Mouse (Mus musculus) testis, adult 2 months (tissue): ENCODE results near the gene Dirc2. TPM values are rescaled to one million over a fixed set of nuclear protein-coding genes. Genes with fewer than 3 reads are reported as not detected.

Experiments used
- H3K27ac ChIP-seq: fragments of 200-500 bp; 2 replicates; pipeline ENCODE4 v1.5.1; 2012; ENCODE audit warnings: low read depth, low read length; ENCODE audit not compliant: control insufficient read depth, insufficient read depth
- H3K27me3 ChIP-seq: fragments of 200-500 bp; 2 replicates; pipeline ENCODE4 v1.6.1; 2012; ENCODE audit warnings: mild to moderate bottlenecking, low read length, moderate library complexity; ENCODE audit not compliant: control insufficient read depth, insufficient read depth
- H3K36me3 ChIP-seq: fragments of 200-500 bp; 2 replicates; pipeline ENCODE4 v1.6.1; 2012; ENCODE audit warnings: mild to moderate bottlenecking, low read length; ENCODE audit not compliant: control insufficient read depth, insufficient read depth
- H3K4me1 ChIP-seq: fragments of 200-500 bp; 2 replicates; pipeline ENCODE4 v1.6.1; 2012; ENCODE audit warnings: low read length; ENCODE audit not compliant: control insufficient read depth, insufficient read depth
- H3K4me3 ChIP-seq: fragments of 200-500 bp; 2 replicates; pipeline ENCODE4 v1.5.1; 2012; ENCODE audit warnings: low read depth, mild to moderate bottlenecking, low read length, moderate library complexity, mixed read lengths; ENCODE audit not compliant: control insufficient read depth
- CTCF ChIP-seq: fragments of 200-500 bp; IDR thresholded peaks from 2 replicates; pipeline ENCODE4 v1.5.1; 2012; ENCODE audit warnings: low read depth, mild to moderate bottlenecking, inconsistent platforms, low read length, moderate library complexity; ENCODE audit not compliant: control insufficient read depth, insufficient read depth, insufficient replicate concordance
- POLR2A ChIP-seq: fragments of 200-500 bp; IDR thresholded peaks from 2 replicates; pipeline ENCODE4 v1.6.1; 2012; ENCODE audit warnings: low read depth, mild to moderate bottlenecking, inconsistent platforms, low read length, moderate library complexity; ENCODE audit not compliant: control insufficient read depth
- polyA plus RNA-seq: library from polyadenylated mRNA; depleted of rRNA; stranded (reverse); fragments of >200 nt; gene quantifications from 2 replicates; pipeline ENCODE4 v1.2.3, GENCODE M21; 2012

Dirc2 gene
- polyA plus RNA-seq, 1 experiment = 3.5 TPM

DNA sequence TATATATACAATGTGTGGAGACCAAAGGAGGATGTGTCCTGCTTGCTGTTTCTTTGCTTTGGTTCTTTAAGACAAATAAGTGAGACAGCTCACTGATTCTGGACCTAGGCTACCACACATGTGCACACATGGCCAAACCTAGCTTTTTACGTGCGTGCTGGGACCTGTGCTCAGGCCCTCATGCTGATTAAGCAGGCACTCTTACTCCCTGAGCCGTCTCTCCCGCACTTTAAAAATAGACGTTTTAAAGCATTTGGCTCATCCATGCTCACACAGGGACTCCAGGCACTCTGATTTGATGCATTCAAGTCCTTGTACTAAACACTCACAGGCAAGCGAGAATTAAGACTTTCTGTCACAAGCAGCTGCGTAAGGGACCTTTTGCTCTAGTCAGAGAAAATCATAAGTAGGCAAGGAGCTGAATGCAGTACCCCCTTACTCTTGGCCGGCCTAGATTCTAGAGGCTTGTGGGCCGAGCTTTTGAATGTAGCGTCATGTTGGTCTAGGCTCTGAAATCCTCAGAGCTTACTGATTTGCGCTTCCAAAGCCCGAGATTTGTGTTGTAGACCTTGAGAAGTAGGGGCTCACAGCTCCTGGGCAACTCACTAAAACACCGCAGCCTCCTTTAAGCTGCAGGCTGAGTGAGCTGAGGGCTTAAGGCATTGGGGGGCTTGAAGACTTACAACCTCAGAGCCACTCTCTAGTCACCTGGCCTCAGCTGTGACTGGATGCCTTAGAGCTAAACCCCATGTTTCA lies 13.5 kb upstream of the Dirc2 start:
- no peak for TF ChIP-seq CTCF
- no peaks in the 10 kb centered on the region for H3K27me3 ChIP-seq

DNA sequence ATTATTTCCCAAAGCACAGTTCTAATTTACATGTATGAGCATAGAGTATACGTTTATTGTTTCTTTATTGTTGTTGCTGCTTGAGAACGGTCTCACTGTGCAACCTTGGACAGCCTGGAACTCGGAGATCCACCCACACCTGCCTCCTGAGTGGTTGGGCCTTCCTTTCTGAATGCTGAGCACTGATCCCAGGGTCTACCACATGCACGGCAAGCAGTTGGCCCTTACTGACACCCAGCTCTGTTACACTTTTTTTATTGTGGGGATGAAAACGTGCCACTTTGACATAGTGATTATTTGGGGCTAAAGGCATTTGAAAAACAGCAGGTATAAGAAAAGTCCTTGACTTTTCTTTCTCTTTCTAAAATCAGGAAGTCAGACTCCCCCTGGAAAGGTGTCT lies 12.5 kb upstream of the Dirc2 start:
- no peaks in the 10 kb centered on the region for H3K36me3 ChIP-seq
- H3K4me1 ChIP-seq = no peaks in the 10 kb centered on the region
- TF ChIP-seq CTCF (no peak), POLR2A (no peak)
- no peak overlapping the region for H3K27ac ChIP-seq
- H3K27me3 ChIP-seq = no peaks in the 10 kb centered on the region
- H3K4me3 ChIP-seq = no peak overlapping the region

More for the DNA sequence above, 13.5 kb upstream of the Dirc2 start:
- Histone ChIP-seq H3K4me3 (no peak overlapping the region), H3K27ac (no peak overlapping the region), H3K4me1 (no peaks in the 10 kb centered on the region), H3K36me3 (no peaks in the 10 kb centered on the region)

DNA sequence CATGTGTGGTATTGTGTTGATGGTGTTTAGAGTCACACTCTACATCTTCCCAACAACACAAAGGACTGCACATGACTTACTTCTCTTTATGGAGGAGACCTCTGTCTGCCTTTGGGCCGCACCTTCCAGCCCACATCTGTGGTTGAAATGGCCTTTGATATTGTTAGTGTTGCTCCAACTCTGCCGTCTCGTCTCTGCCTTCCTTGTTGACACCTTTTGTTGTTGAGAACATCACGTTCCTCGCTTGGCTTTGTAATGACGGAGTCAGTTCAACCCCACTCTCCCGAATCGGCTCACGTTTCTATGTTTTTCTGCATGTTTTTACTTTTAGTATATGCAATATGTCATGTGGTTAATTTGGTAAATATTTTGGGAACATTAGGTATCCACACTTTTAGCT lies 11.9 kb upstream of the Dirc2 start:
- Histone ChIP-seq H3K4me3 (no peak overlapping the region), H3K36me3 (no peaks in the 10 kb centered on the region), H3K27me3 (no peaks in the 10 kb centered on the region), H3K4me1 (no peaks in the 10 kb centered on the region), H3K27ac (no peak overlapping the region)
- TF ChIP-seq POLR2A = no peak
- TF ChIP-seq CTCF = no peak

DNA sequence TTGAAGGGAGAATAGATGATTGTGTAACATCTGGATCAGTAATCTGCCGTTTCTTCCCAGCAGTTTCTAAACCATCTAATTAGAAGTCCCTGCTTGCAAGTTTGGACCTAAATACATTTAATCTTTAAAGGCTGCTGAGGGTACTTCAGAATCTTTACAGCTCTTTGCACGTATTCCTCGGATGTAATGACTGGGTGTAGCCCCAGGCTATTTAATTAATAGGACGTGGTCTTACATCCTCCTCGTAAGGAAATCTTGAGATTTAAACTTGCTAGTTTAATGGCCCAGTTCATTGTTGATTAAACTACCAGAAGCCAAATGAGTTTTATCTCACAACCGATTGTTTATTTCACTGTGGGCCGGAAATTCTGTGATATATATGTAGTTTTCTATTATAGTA lies 10.5 kb upstream of the Dirc2 start:
- H3K4me1 ChIP-seq = no peaks in the 10 kb centered on the region
- TF ChIP-seq CTCF = no peak
- no peak for TF ChIP-seq POLR2A
- H3K27ac ChIP-seq = no peak overlapping the region
- no peak overlapping the region for H3K4me3 ChIP-seq
- no peaks in the 10 kb centered on the region for H3K36me3 ChIP-seq
- H3K27me3 ChIP-seq = no peaks in the 10 kb centered on the region

DNA sequence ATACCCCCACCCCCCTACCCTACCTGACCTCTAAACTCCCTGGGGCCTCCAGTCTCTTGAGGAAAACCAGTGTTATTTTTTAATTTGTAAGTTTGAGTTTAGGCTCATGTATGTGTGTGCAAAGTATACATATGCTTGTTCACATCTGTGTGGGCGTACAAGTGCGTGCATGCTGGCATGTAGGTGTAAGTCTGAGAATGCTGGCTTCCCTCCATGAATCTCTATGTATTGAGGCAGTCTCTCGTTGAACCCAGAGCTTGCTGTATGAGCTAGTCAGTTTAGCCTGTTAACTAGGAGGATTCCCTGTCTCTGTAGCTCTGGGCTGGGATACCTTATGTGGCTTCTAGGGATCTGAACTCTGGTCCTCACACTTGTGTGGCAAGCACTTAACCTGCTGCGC lies 8.6 kb upstream of the Dirc2 start:
- H3K4me3 ChIP-seq = no peak overlapping the region
- H3K4me1 ChIP-seq = no peaks in the 10 kb centered on the region
- H3K36me3 ChIP-seq = no peaks in the 10 kb centered on the region
- H3K27ac ChIP-seq = no peak overlapping the region
- TF ChIP-seq POLR2A (no peak), CTCF (no peak)
- no peaks in the 10 kb centered on the region for H3K27me3 ChIP-seq

DNA sequence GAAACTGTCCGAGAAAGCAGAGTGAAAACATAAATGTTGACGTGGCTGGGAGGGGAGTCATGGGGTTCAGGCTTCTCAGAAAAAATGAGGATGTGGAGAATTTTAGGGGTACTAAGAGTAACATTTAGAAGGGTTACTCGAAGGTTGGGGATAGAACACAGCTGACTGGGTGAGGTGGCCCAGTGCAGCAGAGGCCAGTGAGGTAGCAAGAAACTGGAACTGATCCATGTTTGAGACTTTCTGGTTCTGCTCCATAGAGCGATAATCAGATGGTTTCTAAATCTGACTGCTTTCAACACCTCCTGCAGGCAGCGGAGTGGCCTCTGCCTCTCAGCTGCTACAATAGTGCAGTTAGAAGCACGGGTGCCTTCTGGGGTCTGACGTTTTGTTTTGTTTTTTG lies 7.6 kb upstream of the Dirc2 start:
- no peak overlapping the region for H3K27ac ChIP-seq
- H3K4me3 ChIP-seq = no peak overlapping the region
- no peaks in the 10 kb centered on the region for H3K36me3 ChIP-seq
- no peaks in the 10 kb centered on the region for H3K4me1 ChIP-seq
- H3K27me3 ChIP-seq = no peaks in the 10 kb centered on the region
- TF ChIP-seq POLR2A (no peak), CTCF (no peak)

DNA sequence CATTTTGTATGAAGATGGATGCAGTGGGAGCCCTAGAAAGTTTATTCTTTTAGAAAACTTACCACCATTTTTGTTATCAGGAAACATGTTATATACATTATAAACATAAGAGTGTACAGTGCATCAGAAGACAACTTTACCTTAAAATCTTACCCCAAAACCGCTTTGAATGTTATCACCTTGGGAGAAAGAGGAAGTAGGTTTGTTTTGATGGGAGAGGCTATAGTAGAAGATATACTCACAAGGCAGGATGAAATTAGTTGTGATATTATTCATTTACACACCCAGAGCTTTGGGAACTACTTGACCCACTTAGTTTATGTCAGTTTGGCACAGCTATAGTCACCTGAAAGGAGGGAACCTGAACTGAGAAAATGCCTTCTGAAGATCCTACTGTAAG lies 6.7 kb upstream of the Dirc2 start:
- no peak overlapping the region for H3K4me3 ChIP-seq
- no peak overlapping the region for H3K27ac ChIP-seq
- no peaks in the 10 kb centered on the region for H3K36me3 ChIP-seq
- peaks cover 4% of the 10 kb centered on the region for H3K4me1 ChIP-seq
- no peaks in the 10 kb centered on the region for H3K27me3 ChIP-seq
- TF ChIP-seq POLR2A = no peak
- no peak for TF ChIP-seq CTCF

DNA sequence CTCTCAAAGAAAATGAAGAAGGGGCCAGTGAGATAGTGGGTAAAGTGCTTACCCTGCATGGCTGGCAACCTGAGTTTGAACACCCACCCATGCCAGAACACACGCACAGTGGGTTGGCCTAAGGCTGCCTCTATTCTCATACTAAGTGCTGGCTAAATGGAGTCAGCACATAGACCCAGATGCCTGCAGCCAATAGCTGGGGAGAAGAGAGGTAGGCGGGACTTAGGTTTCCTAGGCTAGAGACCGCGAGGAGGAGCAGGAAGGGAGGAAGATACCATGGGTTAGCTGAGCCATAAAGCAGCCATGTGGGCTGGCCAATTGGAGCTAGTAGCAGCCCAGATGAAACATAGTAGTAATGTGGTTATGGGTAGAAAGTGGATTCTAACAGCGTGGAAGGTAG lies 3.4 kb upstream of the Dirc2 start:
- peaks cover 10% of the 10 kb centered on the region for H3K4me1 ChIP-seq
- TF ChIP-seq CTCF (no peak), POLR2A (no peak)

DNA sequence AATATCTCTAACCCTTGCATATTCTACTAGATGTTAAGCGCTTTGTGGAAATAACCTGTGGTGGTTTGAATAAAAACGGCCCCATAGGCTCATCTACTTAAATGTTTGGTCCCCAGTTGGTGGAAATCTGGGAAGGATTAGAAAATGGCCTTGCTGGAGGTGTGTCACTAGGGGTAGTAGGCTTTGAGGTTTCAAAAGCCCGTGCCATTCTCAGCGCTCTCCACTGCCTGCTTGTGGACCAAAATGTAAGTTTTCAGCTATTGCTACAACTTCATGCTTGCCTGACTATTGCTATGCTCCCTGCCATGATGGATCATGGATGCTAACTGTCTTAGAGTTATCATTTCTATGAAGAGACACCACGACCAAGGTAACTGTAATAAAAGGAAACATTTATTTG lies 2.5 kb upstream of the Dirc2 start:
- H3K4me3 ChIP-seq = no peak overlapping the region
- no peaks in the 10 kb centered on the region for H3K36me3 ChIP-seq
- no peaks in the 10 kb centered on the region for H3K27me3 ChIP-seq
- TF ChIP-seq CTCF (no peak), POLR2A (no peak)
- peaks cover 10% of the 10 kb centered on the region for H3K4me1 ChIP-seq
- no peak overlapping the region for H3K27ac ChIP-seq

More for the DNA sequence above, 3.4 kb upstream of the Dirc2 start:
- H3K27ac ChIP-seq = no peak overlapping the region
- H3K27me3 ChIP-seq = no peaks in the 10 kb centered on the region
- no peak overlapping the region for H3K4me3 ChIP-seq
- H3K36me3 ChIP-seq = no peaks in the 10 kb centered on the region
